Mouse (Mus musculus) midbrain, embryonic 11.5 days (tissue): ENCODE data around the gene A930004D18Rik. TPM values are rescaled to one million over a fixed set of nuclear protein-coding genes. Genes with fewer than 3 reads are reported as not detected.

Experiments
- ATAC-seq: fragments of 200-750 bp; cut with Nextera tagmentation; 2 replicates; pipeline ENCODE4 v1.8.0; 2017; ENCODE audit warnings: moderate TSS enrichment, moderate library complexity; ENCODE audit not compliant: low FRiP score
- DNase-seq: peaks from one replicate; pipeline ENCODE4 v3.0.0; 2015; ENCODE audit warnings: low spot score; ENCODE audit errors: missing footprints
- H3K27ac ChIP-seq: fragments of 300-500 bp; sonication (generic); 2 replicates; pipeline ENCODE4 v1.5.1; 2014; ENCODE audit warnings: low read depth, low read length
- H3K27me3 ChIP-seq: fragments of 300-500 bp; sonication (generic); 2 replicates; pipeline ENCODE4 v1.6.1; 2014; ENCODE audit warnings: mild to moderate bottlenecking, low read length, moderate library complexity, mixed read lengths; ENCODE audit not compliant: control insufficient read depth, insufficient read depth
- H3K36me3 ChIP-seq: fragments of 300-500 bp; sonication (generic); 2 replicates; pipeline ENCODE4 v1.6.1; 2014; ENCODE audit warnings: mild to moderate bottlenecking, low read length, moderate library complexity, mixed read lengths; ENCODE audit not compliant: control insufficient read depth, insufficient read depth
- H3K4me1 ChIP-seq: fragments of 300-500 bp; sonication (generic); 2 replicates; pipeline ENCODE4 v1.6.1; 2014; ENCODE audit warnings: low read length; ENCODE audit not compliant: control insufficient read depth, insufficient read depth
- H3K4me2 ChIP-seq: fragments of 300-500 bp; sonication (generic); 2 replicates; pipeline ENCODE4 v1.6.1; 2014; ENCODE audit warnings: mild to moderate bottlenecking, moderate library complexity
- H3K4me3 ChIP-seq: fragments of 300-500 bp; sonication (generic); 2 replicates; pipeline ENCODE4 v1.5.1; 2014; ENCODE audit warnings: low read depth, low read length
- H3K9ac ChIP-seq: fragments of 300-500 bp; sonication (generic); 2 replicates; pipeline ENCODE4 v1.6.1; 2014; ENCODE audit warnings: low read length
- H3K9me3 ChIP-seq: fragments of 300-500 bp; sonication (generic); 2 replicates; pipeline ENCODE4 v1.6.1; 2016; ENCODE audit warnings: low read length; ENCODE audit not compliant: control insufficient read depth
- WGBS: fragments of 180-500 bp; shearing (Covaris S2); extraction: QIAGEN DNeasy Blood & Tissue Kit; methylation state at CpG from one replicate; pipeline ENCODE4 v1.1.7; 2014; 5-methylcytosine and 5-hydroxymethylcytosine counted together
- polyA plus RNA-seq: library from polyadenylated mRNA; unstranded; fragments of >200 nt; fragmentation: Nextera tagmentation; extraction: Ambion mirVana; gene quantifications from 2 replicates; pipeline ENCODE4 v1.2.1, GENCODE M21; 2014

Gene A930004D18Rik
- polyA plus RNA-seq, 1 experiment from 2014 or later = 10.5 TPM

DNA sequence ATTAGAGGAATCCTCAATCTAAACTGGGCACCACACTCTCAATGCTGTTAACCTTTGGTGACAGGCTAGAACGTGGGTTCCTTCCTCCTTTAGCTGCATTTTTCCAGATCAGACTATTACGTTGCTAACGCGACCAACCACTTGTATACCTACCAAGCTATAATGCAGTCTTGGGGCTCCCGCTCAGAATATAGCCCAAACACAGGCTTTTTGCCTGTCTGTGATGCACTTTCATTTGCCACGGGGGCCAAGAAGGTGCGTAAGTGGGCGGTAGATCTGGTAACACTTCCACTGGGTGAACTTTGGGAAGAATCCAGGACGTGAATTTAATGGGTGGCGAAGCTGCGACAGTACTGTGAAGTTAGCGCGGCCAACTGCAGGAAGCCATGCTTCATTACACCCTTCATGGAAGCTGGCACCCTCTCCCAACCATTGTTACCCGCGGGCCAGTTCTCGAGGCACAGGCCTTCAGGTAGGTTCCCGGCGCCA lies 26.3 kb upstream of the A930004D18Rik start:
- peak; percentile 35 for ATAC-seq
- H3K27ac ChIP-seq = peak overlapping the region; percentile 100
- peaks cover 16% of the 10 kb centered on the region for H3K4me1 ChIP-seq

GRCm38 (mm10) chr2:18060396-18060795 lies 22.9 kb upstream of the A930004D18Rik start:
- WGBS = 28% methylated on average over 1 of the region's 1 CpGs
- Histone ChIP-seq H3K4me2 (no peak overlapping the region; the same call in 1 of the 2 replicates), H3K9me3 (no peaks in the 10 kb centered on the region), H3K9ac (no peak overlapping the region), H3K27ac (no peak overlapping the region), H3K4me1 (peaks cover 11% of the 10 kb centered on the region), H3K27me3 (no peaks in the 10 kb centered on the region), H3K36me3 (no peaks in the 10 kb centered on the region), H3K4me3 (no peak overlapping the region)
- ATAC-seq (no peak), DNase-seq (peak; percentile 88)

More for the DNA sequence above, 26.3 kb upstream of the A930004D18Rik start:
- Histone ChIP-seq H3K9me3 (no peaks in the 10 kb centered on the region), H3K9ac (peak overlapping the region; percentile 99), H3K36me3 (no peaks in the 10 kb centered on the region), H3K4me3 (peak overlapping the region; percentile 92), H3K4me2 (peak overlapping the region; percentile 90), H3K27me3 (no peaks in the 10 kb centered on the region)
- peak; percentile 97 for DNase-seq
- under 1% methylated on average over 18 of the region's 18 CpGs for WGBS

- Histone ChIP-seq H3K4me3 (no peak overlapping the region), H3K36me3 (no peaks in the 10 kb centered on the region), H3K4me1 (peaks cover 11% of the 10 kb centered on the region), H3K9ac (peak overlapping the region; percentile 40; the same call in 1 of the 2 replicates), H3K27ac (no peak overlapping the region), H3K9me3 (no peaks in the 10 kb centered on the region), H3K4me2 (peak overlapping the region; percentile 20; the same call in 1 of the 2 replicates), H3K27me3 (no peaks in the 10 kb centered on the region)
- 47% methylated on average over 1 of the region's 1 CpGs for WGBS
- ATAC-seq (no peak), DNase-seq (peak; percentile 91)
Observed at GRCm38 (mm10) chr2:18059891-18060290, 22.4 kb upstream of the A930004D18Rik start.

DNA sequence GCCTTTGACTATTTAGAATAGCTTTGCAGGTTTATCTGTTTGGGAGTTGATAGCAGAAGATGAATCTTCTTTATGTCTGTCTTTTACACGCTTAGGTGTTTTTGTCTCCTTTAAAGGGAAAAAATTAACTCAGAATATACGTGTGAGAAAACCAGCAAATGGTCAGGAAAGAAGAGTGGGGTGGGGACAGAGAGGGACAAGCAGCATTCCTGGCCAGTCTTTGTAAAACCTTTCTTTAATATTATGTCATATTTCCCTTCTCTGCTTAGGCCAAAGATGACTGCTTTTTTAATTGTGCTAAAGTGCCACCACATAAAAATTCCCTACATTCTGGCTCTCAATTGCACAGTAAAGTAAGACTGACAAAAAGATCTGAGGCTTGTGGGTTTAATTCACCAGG lies 21.5 kb upstream of the A930004D18Rik start:
- ATAC-seq (no peak), DNase-seq (no peak)
- Histone ChIP-seq H3K27ac (peak overlapping the region; percentile 100), H3K9ac (peak overlapping the region; percentile 100), H3K36me3 (no peaks in the 10 kb centered on the region), H3K27me3 (no peaks in the 10 kb centered on the region), H3K4me1 (peaks cover 18% of the 10 kb centered on the region), H3K9me3 (no peaks in the 10 kb centered on the region), H3K4me3 (peak overlapping the region; percentile 68; the same call in 1 of the 2 replicates), H3K4me2 (peak overlapping the region; percentile 95)
- WGBS = 27% methylated on average over 2 of the region's 2 CpGs

DNA sequence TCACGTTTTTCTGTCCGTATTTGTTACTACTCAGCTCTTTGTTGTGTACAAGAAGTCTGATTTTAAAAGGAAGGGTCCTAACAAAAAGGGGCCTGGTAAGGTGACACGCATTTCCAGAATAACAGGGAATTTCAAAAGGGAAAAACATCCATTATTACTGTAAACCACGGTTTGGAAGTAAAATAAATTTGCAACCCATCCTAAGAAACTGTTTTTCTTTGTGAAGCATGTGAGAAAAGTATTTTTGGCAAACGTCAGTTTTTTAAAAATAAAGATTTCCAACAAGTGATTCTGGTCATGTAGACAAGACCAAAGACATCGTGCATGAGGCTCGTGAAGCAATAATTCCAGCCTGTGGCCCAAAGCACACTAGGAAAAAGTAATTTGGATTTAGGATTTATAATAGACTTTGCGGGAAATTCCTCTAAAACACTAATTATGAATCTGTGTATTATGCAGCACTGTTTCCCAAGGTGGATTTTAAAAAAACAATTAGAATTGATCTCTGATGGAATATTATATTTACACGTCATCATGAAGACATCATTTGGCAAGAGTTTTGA lies 20.7 kb upstream of the A930004D18Rik start:
- Histone ChIP-seq H3K9ac (peak overlapping the region; percentile 100), H3K4me1 (peaks cover 26% of the 10 kb centered on the region), H3K4me2 (peak overlapping the region; percentile 95), H3K9me3 (no peaks in the 10 kb centered on the region), H3K27me3 (no peaks in the 10 kb centered on the region), H3K27ac (peak overlapping the region; percentile 100), H3K36me3 (no peaks in the 10 kb centered on the region), H3K4me3 (peak overlapping the region; percentile 68)
- 6% methylated on average over 9 of the region's 9 CpGs for WGBS
- peak; percentile 94 for DNase-seq
- ATAC-seq = no peak

DNA sequence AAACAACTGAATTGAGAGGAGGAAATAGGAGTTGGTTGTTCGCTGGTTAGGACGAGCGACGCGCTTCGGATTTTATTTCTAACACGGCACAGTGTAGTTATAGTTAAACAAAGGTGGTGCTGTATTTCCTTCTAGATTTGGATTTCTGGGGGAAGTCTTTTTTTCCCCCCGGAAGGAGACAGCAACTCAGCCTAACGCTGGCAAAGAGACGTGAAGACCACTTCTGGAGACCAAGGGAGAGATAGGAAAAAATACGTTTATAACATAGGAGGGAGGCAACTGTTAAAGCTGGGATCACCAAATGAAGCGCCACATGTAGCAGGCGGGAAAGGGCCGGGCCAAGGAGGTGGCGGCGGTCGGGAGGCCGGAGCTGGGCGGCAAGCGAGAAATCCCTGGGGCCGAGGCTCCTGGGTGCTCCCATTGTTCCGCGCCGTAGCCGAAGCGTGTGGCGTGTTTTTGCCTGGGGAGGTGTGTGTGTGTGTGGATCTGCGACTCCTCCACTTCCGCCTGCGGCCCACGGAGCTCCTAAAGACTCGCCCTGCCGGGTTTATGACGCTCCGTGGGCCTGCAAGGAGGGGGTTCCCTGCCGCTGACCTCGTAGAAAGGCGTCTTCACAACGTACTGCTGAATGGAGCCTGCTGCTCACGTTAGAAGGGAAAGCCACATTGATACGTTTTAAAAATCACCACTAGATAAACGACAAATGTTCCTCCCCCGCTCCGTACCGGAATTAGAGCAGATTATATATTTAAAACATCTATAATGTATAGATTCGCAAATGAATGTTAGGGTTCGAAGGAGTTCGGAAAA lies 20.0 kb upstream of the A930004D18Rik start:
- ATAC-seq = no peak
- H3K9me3 ChIP-seq = no peaks in the 10 kb centered on the region
- WGBS = under 1% methylated on average over 48 of the region's 48 CpGs
- peak overlapping the region; percentile 95 for H3K4me2 ChIP-seq
- H3K36me3 ChIP-seq = no peaks in the 10 kb centered on the region
- H3K4me3 ChIP-seq = peak overlapping the region; percentile 68
- H3K9ac ChIP-seq = peak overlapping the region; percentile 100
- H3K4me1 ChIP-seq = peaks cover 30% of the 10 kb centered on the region
- H3K27ac ChIP-seq = peak overlapping the region; percentile 100
- no peaks in the 10 kb centered on the region for H3K27me3 ChIP-seq
- DNase-seq = peak; percentile 97

DNA sequence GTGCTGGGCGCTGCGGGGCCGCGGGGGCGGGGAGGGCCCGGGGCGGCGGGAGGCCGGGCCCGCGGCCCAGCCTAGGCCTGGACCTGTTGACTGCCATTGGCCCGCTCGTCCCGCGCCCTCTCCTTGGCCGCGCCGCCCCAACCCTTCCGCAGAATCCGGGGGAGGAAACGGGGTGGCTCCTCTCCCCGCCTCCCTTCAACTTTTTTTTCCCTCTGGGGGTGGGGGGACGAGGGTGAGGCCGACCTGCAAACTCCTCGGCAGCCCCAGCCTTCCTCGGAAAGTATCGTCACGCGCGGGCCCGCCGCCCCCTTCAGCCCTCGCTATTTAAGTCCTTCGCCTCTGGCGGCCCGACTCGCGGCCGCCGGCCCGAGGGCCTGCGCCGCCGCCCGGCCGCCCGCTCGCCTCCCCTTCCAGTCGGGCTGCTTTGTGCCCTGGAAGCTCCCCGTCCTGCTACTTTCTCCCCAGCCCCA lies 19.3 kb upstream of the A930004D18Rik start:
- Histone ChIP-seq H3K36me3 (no peaks in the 10 kb centered on the region), H3K9ac (peak overlapping the region; percentile 100), H3K9me3 (no peaks in the 10 kb centered on the region), H3K27me3 (no peaks in the 10 kb centered on the region), H3K27ac (peak overlapping the region; percentile 100), H3K4me3 (peak overlapping the region; percentile 68), H3K4me1 (peaks cover 37% of the 10 kb centered on the region), H3K4me2 (peak overlapping the region; percentile 95)
- 1% methylated on average over 36 of the region's 50 CpGs for WGBS
- DNase-seq (peak; percentile 98), ATAC-seq (peak; percentile 93)

DNA sequence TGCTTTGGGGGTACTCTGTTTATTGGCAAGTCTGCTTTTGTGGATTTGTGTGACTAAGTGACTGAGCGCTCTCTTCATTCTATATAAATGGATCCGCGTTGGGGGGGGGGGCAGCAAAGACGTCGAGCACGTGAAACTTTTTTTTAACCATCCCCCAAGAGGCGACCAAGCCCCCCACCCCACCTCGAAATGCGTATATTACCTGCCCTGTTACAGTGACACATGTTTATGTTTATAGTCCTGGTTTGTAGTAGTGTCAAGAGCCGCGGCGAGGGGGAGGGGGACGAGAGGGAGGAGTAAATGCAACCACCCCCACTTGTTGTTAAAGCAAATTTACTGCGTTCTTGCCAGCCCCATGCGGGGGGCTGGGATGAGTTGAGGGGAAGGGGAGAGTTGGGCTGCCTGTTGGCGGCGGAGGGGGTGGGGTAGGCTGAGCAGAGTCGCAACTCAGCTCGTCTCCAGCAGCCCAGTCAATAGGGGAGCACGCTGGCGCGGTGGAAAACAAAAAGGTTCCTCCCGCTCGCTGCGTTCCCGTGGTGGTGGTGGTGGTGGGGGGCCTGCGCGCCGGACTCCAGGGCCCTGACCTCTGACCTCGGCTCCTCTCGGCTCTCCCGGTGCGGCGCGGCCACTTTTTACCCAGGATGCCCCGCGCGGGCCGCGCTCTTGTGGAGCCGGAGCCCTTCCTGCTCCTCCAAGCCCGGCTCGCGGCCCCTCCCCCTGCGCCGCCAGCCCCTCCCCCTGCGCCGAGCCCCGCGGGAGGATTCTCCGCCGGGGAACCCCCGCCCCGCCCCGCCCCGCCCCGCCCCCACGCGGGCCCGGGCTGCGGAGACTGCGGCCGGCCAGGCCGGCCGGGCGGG lies 18.6 kb upstream of the A930004D18Rik start:
- ATAC-seq (peak; percentile 92), DNase-seq (peak; percentile 100)
- Histone ChIP-seq H3K27ac (peak overlapping the region; percentile 100), H3K36me3 (no peaks in the 10 kb centered on the region), H3K4me2 (peak overlapping the region; percentile 95), H3K9ac (peak overlapping the region; percentile 100), H3K4me1 (peaks cover 43% of the 10 kb centered on the region), H3K4me3 (peak overlapping the region; percentile 68), H3K27me3 (no peaks in the 10 kb centered on the region), H3K9me3 (no peaks in the 10 kb centered on the region)
- WGBS = under 1% methylated on average over 48 of the region's 66 CpGs
